Mouse (Mus musculus): Measurements from ENCODE around the gene Mindy4. TPM values are rescaled to one million over a fixed set of nuclear protein-coding genes. Genes with fewer than 3 reads are reported as not detected.
A peak's percentile ranks its signal among the peaks of the same experiment; 100 is the strongest.

Gene Mindy4
- polyA plus RNA-seq, 1 experiment from 2014 or later: 17.2 TPM

DNA sequence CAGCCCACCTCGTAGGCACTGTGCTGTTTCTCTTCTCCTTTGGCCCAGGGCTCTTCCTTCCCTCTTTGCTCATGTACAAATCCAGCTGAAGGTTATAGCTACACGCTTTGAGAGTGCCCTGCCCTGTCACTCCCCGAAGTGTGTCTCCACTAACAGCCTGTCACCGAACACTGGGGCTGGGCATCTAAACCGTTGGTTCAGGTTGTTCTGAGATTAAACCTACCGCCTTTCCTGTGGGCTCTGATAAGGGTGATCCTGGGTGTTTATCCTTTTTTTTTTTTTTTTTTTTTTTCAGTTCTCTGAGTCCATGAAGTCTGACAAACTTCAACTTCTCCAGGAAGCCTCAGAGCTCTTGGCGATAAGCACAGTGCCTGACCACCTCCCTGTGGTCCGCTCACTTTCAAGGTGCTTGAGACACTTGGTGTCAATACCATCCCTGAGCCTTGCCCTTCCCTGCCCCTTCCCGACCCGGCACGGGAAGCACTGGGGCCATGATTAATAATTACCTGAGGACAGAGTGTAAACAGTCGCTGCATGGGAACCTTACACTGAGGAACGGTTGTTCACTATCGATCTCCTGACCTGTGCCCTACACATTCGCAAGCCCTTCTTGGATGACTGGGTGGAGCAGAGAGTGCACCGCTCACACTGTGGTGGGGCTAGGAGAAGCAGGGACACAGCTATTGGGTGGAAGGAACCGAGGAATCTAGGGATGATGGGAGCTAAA is 120.9 kb downstream of the Mindy4 start:
- H3K4me3 ChIP-seq: no peak overlapping the region
- H3K27ac ChIP-seq: no peak overlapping the region
- H3K36me3 ChIP-seq: no peaks in the 10 kb centered on the region
- no peak for DNase-seq (ENCODE audit: low spot score)
- no peaks in the 10 kb centered on the region for H3K9me3 ChIP-seq
- H3K27me3 ChIP-seq (ENCODE audit: insufficient read depth, poor library complexity, severe bottlenecking): no peaks in the 10 kb centered on the region
- 89% methylated on average over 17 of the region's 17 CpGs for WGBS
- H3K4me1 ChIP-seq (replicated peaks): peaks cover 21% of the 10 kb centered on the region

DNA sequence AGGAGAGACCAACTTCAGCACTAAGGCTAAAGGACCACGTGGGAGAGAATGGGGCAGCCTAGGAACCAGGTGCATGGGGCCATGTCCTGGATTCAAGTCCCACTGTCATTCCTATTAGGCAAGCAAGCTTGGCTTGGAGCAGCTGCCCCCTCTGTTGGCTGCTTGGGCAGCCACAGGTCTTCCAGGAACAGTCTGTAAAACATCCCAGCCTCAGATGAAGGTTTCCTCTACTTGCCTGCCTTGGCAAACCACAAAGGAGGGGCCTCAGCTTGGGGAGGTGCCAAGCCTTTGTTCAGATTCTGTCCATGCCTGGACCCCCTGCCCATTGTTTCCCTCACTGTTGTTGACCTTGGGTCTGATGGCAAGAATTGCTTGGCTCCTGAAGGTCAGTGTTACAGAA is 121.6 kb downstream of the Mindy4 start:
- WGBS: 74% methylated on average over 1 of the region's 1 CpGs
- Histone ChIP-seq H3K36me3 (no peaks in the 10 kb centered on the region), H3K27me3 (ENCODE audit: insufficient read depth, poor library complexity, severe bottlenecking) (no peaks in the 10 kb centered on the region), H3K27ac (peak overlapping the region; percentile 5; the same call in 1 of the 2 replicates), H3K4me3 (no peak overlapping the region), H3K4me1 (replicated peaks) (peaks cover 15% of the 10 kb centered on the region), H3K9me3 (no peaks in the 10 kb centered on the region)
- no peak for DNase-seq (ENCODE audit: low spot score)

DNA sequence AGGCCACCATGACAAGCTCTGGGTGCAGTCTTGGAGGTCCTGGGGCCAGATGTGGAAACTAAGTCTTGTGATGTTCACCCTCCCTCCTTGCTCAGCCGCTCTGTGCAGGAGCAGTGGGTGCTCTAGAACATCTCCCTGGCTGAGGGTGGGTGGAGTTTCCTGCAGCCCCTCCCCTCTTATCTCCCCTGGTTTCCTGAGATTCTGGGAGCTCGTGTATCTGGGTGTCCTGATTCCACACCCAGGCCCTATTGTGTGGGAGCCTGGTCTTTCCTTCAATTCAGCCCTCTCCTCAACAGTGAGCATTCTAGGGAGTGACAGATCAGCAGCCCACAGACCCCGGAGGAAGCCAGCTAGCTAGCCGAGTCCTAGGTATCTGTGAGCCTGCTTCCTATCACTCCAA is 123.1 kb downstream of the Mindy4 start:
- peaks cover 11% of the 10 kb centered on the region for H3K4me1 ChIP-seq (replicated peaks)
- no peak overlapping the region for H3K4me3 ChIP-seq
- DNase-seq (ENCODE audit: low spot score): no peak
- WGBS: 78% methylated on average over 4 of the region's 4 CpGs
- H3K27me3 ChIP-seq (ENCODE audit: insufficient read depth, poor library complexity, severe bottlenecking): no peaks in the 10 kb centered on the region
- no peaks in the 10 kb centered on the region for H3K9me3 ChIP-seq
- no peak overlapping the region for H3K27ac ChIP-seq
- H3K36me3 ChIP-seq: no peaks in the 10 kb centered on the region

DNA sequence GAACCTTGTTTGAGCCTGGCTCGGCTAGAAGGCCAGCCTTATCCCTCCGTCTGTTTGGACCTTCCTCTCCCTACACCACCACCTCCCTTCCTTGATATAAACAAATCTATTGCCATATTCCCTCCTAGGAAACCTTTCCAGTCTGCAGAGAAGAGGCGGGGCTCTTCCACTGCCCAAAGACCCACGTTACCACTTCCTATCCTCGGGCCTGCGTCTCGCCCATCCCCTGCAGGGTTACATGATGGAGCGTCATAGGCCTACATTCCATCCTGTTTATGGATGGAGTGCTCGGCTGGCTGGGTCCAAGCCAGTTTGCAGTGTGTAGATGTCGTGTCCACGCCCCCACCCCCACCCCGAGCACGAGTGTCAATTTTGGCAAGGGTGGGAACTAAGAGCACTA is 124.1 kb downstream of the Mindy4 start:
- H3K27ac ChIP-seq: no peak overlapping the region
- DNase-seq (ENCODE audit: low spot score): no peak
- H3K4me1 ChIP-seq (replicated peaks): peaks cover 12% of the 10 kb centered on the region
- 88% methylated on average over 13 of the region's 13 CpGs for WGBS
- no peaks in the 10 kb centered on the region for H3K27me3 ChIP-seq (ENCODE audit: insufficient read depth, poor library complexity, severe bottlenecking)
- no peaks in the 10 kb centered on the region for H3K9me3 ChIP-seq
- H3K36me3 ChIP-seq: no peaks in the 10 kb centered on the region
- H3K4me3 ChIP-seq: no peak overlapping the region

DNA sequence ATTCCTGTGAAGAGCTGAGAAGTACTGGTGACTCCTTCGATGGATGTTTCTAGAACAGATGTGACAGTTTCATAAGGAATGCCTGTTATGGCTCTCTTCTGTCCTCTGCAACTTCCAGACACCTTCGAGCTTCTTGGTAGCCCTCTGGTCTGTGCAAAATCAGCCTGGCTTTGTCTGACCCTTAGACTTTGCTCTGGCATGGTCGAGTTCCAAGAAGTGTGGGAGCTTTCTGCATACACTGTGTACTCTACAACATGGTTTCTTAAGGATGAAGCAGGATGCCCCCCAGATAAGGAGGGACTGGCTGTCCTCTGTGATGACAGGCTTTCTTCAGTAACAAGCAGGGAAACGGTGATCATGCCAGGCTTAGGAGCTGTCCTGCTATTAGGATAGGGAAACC is 125.0 kb downstream of the Mindy4 start:
- Histone ChIP-seq H3K36me3 (no peaks in the 10 kb centered on the region), H3K27ac (no peak overlapping the region), H3K27me3 (ENCODE audit: insufficient read depth, poor library complexity, severe bottlenecking) (no peaks in the 10 kb centered on the region), H3K4me1 (replicated peaks) (peaks cover 12% of the 10 kb centered on the region), H3K9me3 (no peaks in the 10 kb centered on the region), H3K4me3 (no peak overlapping the region)
- DNase-seq (ENCODE audit: low spot score): no peak
- WGBS: 81% methylated on average over 4 of the region's 4 CpGs

DNA sequence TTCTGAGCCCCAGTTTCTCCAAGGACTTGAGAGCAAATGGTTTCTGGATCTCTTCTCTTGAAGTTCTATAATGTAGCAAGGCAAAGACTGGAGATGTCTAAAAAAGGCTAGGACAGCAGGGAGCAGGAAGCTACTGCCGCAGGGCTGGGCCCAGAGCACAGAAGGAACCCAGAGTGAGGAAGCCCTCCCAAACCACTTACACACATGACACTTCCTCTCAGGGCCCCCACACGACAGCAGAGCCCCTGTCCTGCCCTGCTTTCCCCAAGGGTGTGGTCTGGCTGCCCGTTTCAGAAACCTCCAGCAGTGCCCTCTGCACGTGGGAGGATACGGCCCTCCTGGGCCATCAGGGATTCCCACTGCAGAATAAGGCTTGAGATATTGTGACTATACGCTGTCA is 128.1 kb downstream of the Mindy4 start:
- no peaks in the 10 kb centered on the region for H3K36me3 ChIP-seq
- no peaks in the 10 kb centered on the region for H3K27me3 ChIP-seq (ENCODE audit: insufficient read depth, poor library complexity, severe bottlenecking)
- no peak overlapping the region for H3K4me3 ChIP-seq
- H3K4me1 ChIP-seq (replicated peaks): peaks cover 12% of the 10 kb centered on the region
- H3K9me3 ChIP-seq: no peaks in the 10 kb centered on the region
- 68% methylated on average over 6 of the region's 6 CpGs for WGBS
- no peak for DNase-seq (ENCODE audit: low spot score)
- H3K27ac ChIP-seq: no peak overlapping the region

DNA sequence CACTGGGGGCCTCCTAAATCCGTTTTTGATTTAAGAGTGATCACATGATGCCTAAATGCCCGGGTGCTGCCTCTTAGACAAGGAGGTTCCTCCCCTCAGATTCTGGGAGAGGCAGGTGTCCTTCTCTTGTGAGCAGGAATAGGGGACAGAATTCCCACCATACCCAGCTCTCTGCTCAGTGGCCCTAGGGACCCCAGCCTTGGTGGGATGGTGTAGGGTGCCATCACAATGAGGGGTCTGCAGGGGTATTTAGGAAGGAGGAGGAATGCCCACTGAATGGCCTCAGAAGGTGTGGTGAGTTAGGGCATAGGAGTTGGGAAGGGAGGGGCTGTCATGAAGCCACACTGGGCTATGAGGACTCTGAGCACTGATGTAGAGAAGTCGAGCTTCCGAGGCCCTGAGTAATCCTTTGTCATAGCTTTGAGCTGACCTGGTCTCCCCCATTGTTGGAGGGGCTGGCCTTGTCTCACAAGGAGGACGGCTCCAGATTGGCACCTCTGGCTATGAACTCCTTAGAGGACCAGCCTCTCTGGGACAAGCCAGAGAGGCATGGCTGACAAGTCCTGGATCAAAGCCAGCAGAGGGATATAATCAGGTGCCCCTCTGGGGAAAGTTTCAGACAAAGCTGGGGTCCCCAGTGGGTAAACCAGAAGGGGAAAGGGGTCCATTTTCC is 129.1 kb downstream of the Mindy4 start:
- Histone ChIP-seq H3K4me1 (replicated peaks) (peaks cover 16% of the 10 kb centered on the region), H3K9me3 (no peaks in the 10 kb centered on the region), H3K27me3 (ENCODE audit: insufficient read depth, poor library complexity, severe bottlenecking) (no peaks in the 10 kb centered on the region), H3K27ac (no peak overlapping the region), H3K36me3 (no peaks in the 10 kb centered on the region), H3K4me3 (no peak overlapping the region)
- DNase-seq (ENCODE audit: low spot score): no peak
- 64% methylated on average over 5 of the region's 5 CpGs for WGBS

DNA sequence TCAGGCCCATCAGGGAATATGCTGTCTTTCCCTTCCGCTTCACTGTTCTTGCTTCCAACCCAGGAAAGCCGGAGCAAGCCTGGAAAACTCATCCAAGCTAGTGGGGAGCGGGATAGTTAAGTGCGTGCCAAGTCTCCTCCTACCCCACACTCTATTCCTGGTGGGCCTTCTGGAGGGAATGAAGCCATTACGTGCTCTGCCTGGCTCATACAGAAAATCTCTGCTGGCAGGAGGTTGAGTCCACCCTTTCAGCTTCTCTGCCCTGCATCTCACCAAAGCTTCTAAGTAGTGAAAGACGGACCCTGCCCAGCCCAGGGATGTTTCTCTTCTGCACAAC is 129.6 kb downstream of the Mindy4 start:
- 91% methylated on average over 6 of the region's 6 CpGs for WGBS
- H3K36me3 ChIP-seq: no peaks in the 10 kb centered on the region
- H3K4me3 ChIP-seq: no peak overlapping the region
- DNase-seq (ENCODE audit: low spot score): no peak
- no peaks in the 10 kb centered on the region for H3K27me3 ChIP-seq (ENCODE audit: insufficient read depth, poor library complexity, severe bottlenecking)
- no peak overlapping the region for H3K27ac ChIP-seq
- no peaks in the 10 kb centered on the region for H3K9me3 ChIP-seq
- peaks cover 17% of the 10 kb centered on the region for H3K4me1 ChIP-seq (replicated peaks)

DNA sequence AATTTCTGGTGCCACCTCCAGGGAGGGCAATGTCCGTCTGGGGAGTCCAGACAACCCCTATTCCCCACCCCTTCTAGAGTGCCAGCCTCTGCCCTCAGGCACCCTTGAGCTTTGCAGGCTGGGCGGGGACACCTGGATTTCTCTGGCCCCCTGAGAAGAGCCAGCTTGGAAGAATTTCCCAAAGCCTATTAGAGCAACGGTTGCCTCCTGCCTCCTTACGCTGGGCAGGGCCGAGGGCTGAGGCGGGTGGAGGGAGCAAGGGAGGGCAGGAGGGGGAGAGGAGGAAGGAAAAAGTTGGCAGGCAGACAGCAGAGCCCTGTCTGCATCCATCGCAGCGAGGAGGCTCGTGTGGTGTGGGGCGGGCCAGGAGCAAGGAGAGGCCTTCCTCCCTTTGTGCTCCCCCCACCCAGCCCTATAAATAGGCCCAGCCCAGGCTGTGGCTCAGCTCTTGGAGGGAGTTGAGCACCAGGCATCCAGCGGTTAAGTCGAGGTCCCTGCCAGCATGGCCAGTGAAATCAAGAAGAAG is 132.9 kb downstream of the Mindy4 start, which contains the start of gene Aqp1:
TSS of gene Aqp1 (plus strand) at position 444 of the 526 bp plus-strand sequence.
- Histone ChIP-seq H3K9me3 (no peaks in the 10 kb centered on the region), H3K36me3 (no peaks in the 10 kb centered on the region), H3K27me3 (ENCODE audit: insufficient read depth, poor library complexity, severe bottlenecking) (no peaks in the 10 kb centered on the region), H3K4me1 (replicated peaks) (peaks cover 31% of the 10 kb centered on the region), H3K4me3 (no peak within 1 kb of the TSS), H3K27ac (peak within 1 kb of the TSS; percentile 31)
- WGBS: 31% methylated on average over 12 of the region's 12 CpGs
- no peak for DNase-seq (ENCODE audit: low spot score)

DNA sequence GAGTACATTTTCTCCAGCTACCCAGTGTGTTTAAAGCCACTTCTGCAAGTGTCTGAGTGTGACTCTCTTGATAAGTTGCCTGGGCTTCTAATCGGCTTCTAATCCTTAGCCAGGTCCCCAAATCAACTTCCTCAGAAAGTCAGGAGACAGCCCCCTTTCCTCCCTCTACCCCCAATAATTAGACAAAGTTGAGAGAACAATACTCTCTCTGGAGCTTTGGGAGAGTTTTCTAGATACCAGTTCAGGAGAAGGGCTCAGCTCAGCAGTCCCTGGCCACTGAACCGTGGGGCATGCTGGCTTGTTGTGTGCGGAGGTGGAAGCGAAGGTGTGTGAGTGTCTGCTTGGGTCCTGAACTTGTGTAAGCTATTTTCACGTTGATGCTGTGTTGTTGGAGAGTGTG is 134.1 kb downstream of the Mindy4 start:
- no peaks in the 10 kb centered on the region for H3K27me3 ChIP-seq (ENCODE audit: insufficient read depth, poor library complexity, severe bottlenecking)
- no peaks in the 10 kb centered on the region for H3K36me3 ChIP-seq
- H3K27ac ChIP-seq: no peak overlapping the region
- peaks cover 31% of the 10 kb centered on the region for H3K4me1 ChIP-seq (replicated peaks)
- H3K9me3 ChIP-seq: no peaks in the 10 kb centered on the region
- 84% methylated on average over 5 of the region's 5 CpGs for WGBS
- DNase-seq (ENCODE audit: low spot score): no peak
- no peak overlapping the region for H3K4me3 ChIP-seq

DNA sequence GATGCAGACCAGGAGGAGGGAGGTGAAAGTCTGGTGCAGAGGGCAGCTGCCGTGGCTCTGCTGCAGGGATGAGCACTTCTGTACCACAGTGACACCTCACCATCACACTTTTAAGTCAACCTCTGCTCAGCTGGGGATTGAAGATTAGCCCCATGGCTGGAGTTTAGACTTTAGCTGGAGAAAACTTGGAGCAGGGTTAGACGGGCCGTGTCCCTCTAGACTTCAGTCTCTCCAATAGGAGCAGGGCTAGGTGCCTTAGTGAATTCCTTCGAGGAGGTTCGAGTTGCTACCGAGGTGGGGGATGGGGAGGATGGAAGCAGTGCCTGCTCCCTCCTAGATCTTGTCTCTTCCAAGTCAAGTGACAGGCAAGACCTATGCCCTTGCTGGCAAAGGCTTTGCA is 134.9 kb downstream of the Mindy4 start:
- Histone ChIP-seq H3K27ac (no peak overlapping the region), H3K4me1 (replicated peaks) (peaks cover 35% of the 10 kb centered on the region), H3K36me3 (no peaks in the 10 kb centered on the region), H3K27me3 (ENCODE audit: insufficient read depth, poor library complexity, severe bottlenecking) (no peaks in the 10 kb centered on the region), H3K4me3 (no peak overlapping the region), H3K9me3 (no peaks in the 10 kb centered on the region)
- no peak for DNase-seq (ENCODE audit: low spot score)
- 53% methylated on average over 6 of the region's 6 CpGs for WGBS

DNA sequence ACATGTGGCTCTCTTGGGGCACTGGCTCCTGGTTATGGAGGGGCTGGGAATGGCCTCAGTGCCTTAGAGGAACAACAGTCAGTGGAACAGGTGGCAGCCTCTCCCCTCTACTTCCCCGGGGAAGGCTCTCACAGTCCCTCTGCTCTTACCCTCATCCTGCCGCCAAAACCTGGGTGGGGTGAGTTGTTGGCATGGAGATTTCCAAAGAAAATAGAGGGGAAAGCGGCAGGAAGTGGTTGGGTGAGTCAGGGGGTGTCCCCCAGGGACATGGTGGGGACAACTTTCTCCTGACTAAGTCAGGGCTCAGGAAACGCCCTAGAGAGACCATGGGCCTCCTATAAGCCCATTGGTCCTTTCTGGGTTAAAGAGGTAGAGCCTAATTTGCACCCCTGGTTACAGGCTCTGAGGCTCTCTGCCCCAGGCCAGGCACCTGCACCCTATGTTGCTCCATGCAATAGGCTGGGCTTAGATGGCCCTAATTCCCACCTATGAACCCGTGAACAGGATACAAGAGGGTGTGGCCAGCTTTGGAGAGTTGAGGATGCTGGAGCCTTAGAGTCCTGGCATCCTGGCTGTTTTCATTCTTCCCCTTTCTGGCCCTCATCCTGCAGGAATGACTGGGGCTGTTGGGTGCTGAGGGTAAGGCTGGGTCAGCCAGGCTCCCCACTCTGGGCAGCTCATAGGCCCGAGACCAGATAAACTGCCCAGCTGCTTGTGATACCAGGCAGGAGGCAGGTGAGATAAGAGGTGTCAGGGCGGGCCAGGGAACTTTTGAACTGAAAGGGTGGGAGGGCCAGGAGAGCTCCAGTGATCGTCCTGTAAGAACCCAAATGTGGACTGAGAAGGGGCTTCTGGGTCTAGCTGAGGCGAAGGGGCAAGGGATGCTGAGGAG is 136.0 kb downstream of the Mindy4 start:
- no peak overlapping the region for H3K4me3 ChIP-seq
- H3K36me3 ChIP-seq: no peaks in the 10 kb centered on the region
- H3K27ac ChIP-seq: no peak overlapping the region
- WGBS: 80% methylated on average over 9 of the region's 9 CpGs
- H3K4me1 ChIP-seq (replicated peaks): peaks cover 35% of the 10 kb centered on the region
- H3K27me3 ChIP-seq (ENCODE audit: insufficient read depth, poor library complexity, severe bottlenecking): no peaks in the 10 kb centered on the region
- no peak for DNase-seq (ENCODE audit: low spot score)
- H3K9me3 ChIP-seq: no peaks in the 10 kb centered on the region

DNA sequence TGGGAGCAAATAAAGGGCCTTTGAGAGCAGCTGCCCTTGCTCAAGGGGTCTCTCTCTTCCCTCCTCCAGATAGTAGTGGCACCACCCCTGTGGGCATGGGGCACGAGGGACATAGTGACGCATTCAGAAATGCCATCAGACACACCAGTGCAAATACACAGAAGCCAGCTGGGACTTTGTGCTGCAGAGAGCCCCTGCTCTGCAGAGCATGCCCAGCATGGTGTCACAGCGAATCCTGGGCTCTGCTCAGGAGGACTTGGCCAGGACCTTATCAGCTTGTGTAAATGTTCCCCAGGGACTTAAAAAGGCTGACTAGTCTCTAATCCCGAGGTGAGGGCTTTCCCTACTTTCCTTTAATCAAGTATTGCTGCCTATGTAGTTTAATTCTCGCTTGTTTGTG is 138.5 kb downstream of the Mindy4 start:
- Histone ChIP-seq H3K9me3 (no peaks in the 10 kb centered on the region), H3K36me3 (no peaks in the 10 kb centered on the region), H3K4me1 (replicated peaks) (peaks cover 24% of the 10 kb centered on the region), H3K27me3 (ENCODE audit: insufficient read depth, poor library complexity, severe bottlenecking) (no peaks in the 10 kb centered on the region), H3K4me3 (no peak overlapping the region), H3K27ac (no peak overlapping the region)
- no peak for DNase-seq (ENCODE audit: low spot score)
- 29% methylated on average over 5 of the region's 5 CpGs for WGBS

Data from hindbrain, embryonic 10.5 days (tissue).